Mouse (Mus musculus) lung, postnatal 0 days (tissue): ENCODE results near the gene Natd1.

Source experiments
- CTCF ChIP-seq: IDR thresholded peaks from 2 replicates; pipeline ENCODE4 v1.5.1; 2016; ENCODE audit warnings: antibody characterized with exemption, mild to moderate bottlenecking
- EP300 ChIP-seq: IDR thresholded peaks from 2 replicates; pipeline ENCODE4 v1.6.1; 2016; ENCODE audit warnings: antibody characterized with exemption, mild to moderate bottlenecking, control low read depth

DNA sequence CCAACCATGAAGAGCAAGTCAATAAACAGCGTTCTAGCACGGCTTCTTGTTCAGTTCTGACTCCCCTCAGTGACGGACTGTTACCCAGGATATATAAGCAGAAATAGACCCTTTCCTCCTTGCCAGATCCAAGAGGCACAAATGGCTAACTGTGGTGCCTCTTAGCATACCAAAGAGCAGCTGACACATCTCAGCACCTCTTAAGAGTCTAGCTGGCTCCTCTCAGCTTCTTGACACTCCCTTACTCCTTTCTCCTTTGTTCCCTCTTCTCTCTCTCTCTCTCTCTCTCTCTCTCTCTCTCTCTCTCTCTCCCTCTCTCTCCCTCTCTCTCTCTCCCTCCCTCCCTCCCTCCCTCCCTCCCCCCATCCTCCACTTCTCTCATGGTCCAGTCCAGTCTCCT, 23.8 kb downstream of the Natd1 start:
- TF ChIP-seq CTCF = no peak
- TF ChIP-seq EP300 = peak; percentile 23; the same call in 1 of the 2 replicates
